Mouse (Mus musculus) lung, adult 2 months (tissue): ENCODE results near the gene Cep57.

Experiments used
- CTCF ChIP-seq: fragments of 200-500 bp; IDR thresholded peaks from 2 replicates; pipeline ENCODE4 v1.5.1; 2011; ENCODE audit warnings: mild to moderate bottlenecking, low read length, control low read depth; ENCODE audit not compliant: insufficient read depth
- POLR2A ChIP-seq: fragments of 200-500 bp; IDR thresholded peaks from 2 replicates; pipeline ENCODE4 v1.6.1; 2011; ENCODE audit warnings: low read depth, mild to moderate bottlenecking, control low read depth, low read length, borderline replicate concordance; ENCODE audit errors: extremely low read depth

- TF ChIP-seq CTCF (no peak), POLR2A (no peak)
Measured at GRCm38 (mm10) chr9:13871631-13872030, 44.7 kb upstream of the Cep57 start.
